Mouse (Mus musculus) urinary bladder, postnatal 14 days (tissue): ENCODE measurements at regions not wholly inside any gene's neighbourhood (a gene's known extent, or its start where the extent isn't known, plus 50 kb on each side); places are given as distances from the start of the nearest gene placed in this dataset.
"Not testable (repeated sequence)": the region's sequence is repeated elsewhere in the genome, so short reads cannot be mapped to it uniquely, and the experiment has no call there.

Source experiments
- DNase-seq: peaks from one replicate; pipeline ENCODE4 v3.0.0; 2021; ENCODE audit warnings: low spot score

DNA sequence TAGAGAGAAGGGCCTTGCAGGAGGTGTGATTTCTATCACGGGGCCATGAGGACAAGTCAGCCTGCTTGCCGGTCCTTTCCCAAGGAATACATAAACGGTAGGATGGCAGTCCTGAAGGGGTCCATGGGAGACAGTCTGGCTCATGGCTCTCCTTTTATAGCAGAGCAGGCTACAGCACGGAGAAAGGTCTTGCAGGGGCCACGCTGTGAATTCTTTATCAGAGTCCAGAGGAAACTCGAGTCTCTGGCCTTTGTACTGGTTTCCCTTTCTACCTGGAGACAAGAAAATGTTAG is 1984.0 kb downstream of the 4930444P10Rik start:
- DNase-seq, result no peak

DNA sequence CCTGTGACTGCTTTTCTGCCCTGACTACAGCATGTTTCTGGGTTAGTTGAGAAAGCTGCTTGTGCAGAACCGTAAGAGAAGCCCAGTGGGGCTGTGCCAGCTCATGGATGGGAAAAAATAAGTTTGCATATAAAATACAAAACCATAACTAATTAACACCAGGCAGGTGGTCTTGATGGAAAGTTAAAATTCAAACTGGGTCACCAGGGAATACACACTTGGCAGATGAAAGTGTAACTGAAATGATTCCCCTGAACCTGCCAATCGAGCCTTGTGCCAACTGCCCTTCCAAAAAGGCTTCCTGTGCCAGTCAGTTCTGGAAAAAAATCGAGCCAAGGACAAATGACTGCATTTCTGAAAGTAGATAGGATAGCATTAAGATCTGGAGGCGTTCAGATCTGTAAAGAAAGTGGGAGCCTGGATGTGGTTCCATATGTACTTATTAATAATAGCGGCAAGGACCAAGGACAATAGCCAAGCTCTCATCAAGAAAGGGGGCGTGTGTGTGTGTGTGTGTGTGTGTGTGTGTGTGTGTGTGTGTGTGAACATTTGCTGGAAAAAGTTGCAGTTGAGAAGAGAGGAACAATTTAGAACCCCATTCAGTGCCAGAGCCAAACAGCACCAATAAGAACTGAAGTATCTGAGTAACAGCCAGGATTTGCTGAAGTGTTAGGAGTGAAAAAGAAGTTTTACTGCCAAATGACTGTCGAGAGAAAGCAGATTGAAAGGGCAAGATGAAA is 1984.5 kb downstream of the 4930444P10Rik start:
- DNase-seq, result no peak

DNA sequence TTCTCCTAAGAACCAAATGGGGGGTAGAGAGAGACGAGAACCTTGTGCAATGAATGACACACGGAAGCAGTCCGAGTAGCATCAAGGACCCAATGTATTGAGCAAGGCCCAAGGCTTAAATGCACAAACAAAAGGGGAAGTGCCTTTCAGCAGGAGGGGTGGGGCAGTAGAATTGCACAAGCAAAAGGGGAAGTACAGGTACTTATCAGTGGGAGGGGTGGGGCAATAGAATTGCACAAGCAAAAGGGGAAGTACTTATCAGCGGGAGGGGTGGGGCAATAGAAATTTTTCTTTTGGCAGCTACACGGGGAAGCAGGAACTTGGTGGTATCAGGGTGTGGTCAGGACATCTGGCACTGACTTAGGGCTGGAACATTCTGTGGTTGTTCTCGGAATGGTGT is 1987.6 kb downstream of the 4930444P10Rik start:
- not testable (repeated sequence) for DNase-seq

DNA sequence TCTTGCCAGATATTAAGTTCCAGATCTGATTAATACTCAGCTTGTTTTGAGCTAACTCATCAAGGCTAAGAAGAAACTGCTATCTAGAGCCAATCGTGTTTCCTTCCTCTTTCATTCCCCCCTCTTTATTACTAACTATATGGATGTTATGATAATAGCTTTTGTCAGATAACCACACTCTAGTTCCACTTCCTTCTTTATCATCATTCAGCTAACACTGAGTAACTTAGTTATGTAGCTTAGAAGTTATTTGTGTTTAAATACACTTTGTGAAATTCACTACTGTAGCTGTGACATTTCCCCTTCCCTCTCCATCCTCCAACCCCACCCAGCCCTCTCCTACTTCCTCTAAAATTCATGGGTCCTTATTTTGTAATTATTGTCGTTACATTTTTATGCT is 1988.6 kb downstream of the 4930444P10Rik start:
- DNase-seq, result no peak

DNA sequence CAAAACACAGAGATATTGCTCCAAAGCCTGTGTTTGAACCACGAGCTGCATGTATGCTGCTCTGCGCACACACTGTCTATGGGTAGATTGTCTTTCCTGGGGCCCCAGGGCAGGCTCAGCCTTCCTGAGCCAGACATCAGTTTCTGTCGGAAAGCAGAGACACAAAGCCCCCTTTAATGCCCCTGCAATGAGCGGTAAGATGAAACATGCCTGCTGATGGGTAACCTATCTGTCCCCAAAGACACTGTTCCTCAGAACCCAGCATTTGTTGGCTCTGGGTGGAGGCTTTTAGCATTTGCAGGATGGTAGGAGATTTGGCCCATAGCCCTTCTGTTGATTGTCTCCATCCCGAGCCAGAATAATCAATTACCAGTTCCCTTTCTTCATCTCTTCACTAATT is 1994.1 kb downstream of the 4930444P10Rik start:
- no peak for DNase-seq

DNA sequence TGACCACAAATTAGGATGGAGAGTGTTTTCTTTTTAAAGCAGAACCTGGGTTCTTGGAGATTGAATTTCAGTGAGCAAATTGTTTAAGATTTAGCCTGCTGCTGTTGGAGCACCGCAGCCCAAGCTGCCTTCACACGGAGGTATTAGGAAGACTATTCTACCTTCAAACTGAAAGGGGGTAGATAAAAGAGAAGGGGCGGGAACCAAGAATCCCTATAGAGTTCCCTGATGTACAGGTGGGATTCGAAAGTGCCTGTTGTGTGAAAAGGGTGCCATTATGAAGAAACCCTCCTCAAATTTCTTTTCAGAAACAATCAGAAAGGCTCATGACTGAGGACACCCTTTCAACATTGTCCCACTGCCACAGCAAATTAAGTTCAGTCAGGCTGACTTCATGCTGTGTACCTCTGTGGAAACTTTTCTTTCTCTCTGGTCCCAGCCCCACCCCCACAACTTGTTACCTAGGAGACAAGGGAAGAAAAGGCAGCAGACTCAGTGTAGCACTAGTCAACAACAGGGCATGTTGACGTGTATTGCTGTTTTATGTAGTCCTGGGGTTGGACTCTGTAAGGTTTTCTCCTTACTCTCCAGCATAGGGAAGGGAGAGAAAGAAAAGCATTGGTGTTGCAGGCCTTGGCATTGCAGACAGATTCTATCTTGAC is 1995.4 kb downstream of the 4930444P10Rik start:
- no peak for DNase-seq

DNA sequence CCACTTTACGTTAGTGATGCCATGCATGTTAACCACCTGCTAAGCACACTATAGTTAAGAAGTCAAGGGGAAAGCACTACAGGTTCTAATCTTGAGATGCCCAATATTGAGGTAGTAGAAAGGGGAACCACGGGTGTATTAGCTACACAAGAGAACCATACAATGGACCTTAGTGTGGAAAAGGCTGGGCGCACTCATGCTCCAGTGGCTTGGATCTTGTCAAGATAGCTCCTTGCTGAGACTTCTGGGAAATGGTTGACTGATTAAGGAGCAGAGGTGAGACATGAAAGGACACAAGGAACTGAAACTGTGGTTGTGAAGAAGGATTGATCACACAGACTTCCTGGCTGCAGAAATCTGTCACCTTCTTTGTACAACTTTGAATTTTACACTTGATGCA is 2028.3 kb downstream of the 4930444P10Rik start:
- no peak for DNase-seq

DNA sequence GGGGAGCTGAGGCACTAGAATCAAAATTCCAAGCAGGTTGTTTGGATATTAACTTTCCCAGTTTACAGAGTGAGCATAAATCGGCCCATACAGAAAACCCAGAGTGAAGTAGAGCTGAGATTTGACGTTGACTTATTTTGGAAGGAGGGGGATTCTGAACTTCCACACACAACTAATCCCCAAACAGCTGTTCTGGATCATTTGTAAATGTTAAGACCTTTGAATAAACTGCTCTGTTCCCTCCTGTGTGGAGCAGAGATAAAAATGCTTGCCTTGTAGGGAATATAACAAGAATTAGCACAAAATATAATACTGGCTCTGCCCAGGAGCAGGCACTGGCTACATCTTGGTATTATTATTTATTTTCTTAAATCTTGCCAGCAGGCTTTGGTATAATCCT is 2057.0 kb downstream of the 4930444P10Rik start:
- no peak for DNase-seq

DNA sequence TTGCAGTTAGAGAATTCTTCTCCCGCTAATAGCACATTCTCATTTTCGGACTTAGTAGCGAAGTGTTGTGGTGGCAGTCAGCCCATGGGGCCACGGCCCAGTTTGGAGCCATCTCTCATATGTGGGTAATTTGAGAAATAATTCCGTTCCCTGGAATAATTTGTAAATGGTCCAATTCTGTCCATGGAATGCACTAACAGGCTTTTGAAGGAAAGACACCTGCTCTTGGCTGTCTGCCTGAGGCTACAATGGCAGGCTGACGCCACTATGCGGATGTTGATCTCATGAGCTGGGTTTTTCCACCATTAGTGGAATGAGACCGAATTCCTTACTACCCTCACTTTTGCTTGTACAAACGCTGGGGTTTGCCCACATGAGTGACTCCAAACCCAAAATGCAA is 2081.6 kb downstream of the 4930444P10Rik start:
- no peak for DNase-seq

DNA sequence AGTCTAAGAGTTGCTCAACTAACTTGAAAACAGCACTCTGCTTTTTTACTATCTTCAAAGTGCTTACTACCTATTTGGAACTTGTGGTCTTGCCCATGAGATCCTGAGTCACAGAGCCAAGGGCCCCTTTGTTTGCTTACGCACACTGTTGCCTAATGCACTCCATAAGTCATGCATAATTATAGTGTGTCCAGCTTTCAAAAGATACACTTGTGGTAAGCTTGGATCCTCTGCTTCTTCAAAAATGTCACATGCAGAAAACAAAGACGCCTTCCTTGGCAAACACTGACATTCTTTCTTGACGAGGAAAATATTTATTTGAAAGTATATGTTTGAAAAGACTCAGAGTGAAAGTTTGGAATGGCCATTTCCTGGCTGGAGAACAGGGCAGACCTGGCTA is 2082.3 kb downstream of the 4930444P10Rik start:
- DNase-seq, result no peak

DNA sequence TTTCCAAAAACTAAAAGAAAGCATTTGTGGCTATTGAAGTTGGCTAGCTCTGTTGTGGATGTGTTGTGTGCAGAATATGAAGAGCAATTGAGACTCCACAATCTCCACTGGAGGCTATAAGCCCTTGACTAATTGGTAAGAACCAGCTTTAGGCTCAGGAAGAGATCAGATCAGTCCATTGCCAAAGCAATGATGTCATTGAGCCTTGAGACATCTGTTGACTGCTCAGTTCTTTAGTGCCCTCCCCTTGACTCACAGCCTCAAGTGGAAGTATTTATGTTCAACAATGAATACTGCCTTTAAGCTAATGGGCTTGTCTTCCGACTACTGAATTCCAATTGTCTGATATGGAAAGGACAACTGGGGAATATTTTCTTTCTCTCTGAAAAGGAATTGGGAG is 2090.6 kb downstream of the 4930444P10Rik start:
- no peak for DNase-seq

DNA sequence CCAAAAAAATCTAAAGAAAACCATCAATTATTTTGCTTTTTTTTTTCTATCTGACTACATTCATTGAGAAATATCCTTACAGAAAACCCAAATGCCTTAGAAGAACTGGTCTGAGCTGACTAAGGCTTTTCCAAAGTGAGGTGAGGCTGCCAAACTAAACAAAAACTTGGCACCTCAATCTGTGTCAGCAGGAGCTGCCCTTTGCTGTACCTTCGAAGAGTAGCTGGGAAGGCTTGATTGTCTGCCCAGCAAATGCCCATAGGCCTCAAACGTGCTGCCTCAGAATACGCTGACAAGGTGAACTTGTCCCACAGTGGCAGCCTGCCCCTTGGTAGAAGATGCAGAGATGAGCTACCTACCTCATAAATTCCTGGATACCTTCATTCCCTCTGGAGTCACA is 2091.7 kb downstream of the 4930444P10Rik start:
- peak; percentile 3 for DNase-seq

DNA sequence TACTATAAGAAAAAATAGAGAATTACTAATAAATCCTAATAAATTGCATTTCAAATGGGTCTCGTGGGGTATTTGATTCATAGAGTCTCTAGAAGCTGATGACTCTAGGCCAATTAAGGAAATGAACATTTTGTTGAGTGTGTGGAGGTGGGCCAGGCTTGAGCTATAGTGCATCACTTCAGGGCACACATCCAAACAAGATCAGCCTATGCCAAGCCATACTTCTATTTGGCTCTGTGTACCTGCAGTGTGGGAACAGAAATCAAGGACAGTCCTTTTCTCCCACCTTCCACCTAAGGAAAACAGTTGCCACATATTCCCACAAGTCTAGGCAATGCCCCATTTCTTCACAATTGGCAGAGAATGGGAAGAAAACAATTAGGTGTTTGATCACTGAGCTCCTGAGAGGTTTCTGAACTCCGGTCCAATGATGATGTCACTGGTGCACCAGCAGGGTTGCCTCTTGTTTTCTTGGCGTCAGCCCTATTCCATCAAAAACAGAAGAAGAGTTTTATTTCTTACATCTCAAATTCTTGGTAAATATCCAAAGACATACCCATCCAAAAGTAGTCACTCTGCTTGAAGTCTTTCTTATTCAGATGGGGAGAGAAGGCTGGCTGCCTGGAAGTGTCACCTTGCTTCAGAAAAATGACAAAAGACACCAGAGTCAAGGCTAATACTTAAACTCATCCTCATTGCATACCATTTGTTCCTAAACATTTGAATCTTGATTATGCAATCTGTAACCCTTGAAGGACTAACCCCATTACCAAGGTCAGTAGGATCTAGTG is 2092.3 kb downstream of the 4930444P10Rik start:
- DNase-seq, result no peak

DNA sequence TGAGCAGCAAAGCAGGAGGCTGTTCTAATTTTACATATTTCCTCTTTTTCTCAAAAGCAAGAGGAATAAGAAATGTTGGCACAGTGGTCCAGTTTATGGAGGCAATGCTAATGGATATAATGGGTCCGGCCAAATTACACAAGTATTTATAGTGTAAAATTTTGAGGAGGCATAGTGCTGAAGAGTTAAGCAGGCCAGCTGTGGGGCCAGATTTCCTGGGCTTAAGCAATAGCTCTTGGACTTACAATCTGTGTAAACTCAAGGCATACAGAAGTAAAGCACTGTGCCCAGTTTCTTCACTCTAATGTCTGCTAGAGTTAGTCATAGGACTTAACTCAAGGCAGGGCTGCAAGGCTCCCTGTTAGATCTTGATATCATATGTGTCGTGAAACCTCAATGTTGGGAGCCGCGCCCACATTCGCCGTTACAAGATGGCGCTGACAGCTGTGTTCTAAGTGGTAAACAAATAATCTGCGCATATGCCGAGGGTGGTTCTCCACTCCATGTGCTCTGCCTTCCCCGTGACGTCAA is 2094.9 kb downstream of the 4930444P10Rik start:
- no peak for DNase-seq

DNA sequence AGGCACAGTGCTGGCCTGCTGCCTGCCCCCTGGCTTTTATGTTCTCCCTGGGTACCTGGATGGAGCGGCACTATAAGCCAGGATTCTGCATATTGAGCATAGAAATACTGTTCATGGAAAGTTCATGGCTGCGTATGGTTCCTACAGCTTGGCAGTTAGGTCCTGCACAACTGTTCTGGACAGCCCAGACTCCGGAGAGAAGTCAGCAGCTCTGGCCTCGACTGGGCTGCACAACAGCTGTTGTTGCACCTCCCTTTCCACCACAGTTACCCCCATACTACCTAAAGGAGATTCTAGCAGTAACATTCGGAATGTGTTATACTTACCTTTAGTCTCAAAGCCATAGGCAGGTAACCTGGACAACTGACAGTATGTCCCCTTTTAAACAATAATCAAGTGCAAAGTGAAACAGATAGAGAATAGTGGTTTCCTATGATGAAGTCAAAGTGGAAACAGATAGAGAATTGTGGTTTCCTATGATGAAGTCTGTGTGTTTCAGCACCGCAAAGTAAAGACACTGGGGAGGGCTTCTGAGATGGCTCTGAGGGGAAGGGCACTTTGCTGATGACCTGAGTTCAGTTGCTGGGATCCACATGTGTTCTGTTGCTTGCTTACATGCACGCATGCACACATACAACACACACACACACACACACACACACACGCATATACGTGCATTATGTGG is 2099.2 kb downstream of the 4930444P10Rik start:
- no peak for DNase-seq

DNA sequence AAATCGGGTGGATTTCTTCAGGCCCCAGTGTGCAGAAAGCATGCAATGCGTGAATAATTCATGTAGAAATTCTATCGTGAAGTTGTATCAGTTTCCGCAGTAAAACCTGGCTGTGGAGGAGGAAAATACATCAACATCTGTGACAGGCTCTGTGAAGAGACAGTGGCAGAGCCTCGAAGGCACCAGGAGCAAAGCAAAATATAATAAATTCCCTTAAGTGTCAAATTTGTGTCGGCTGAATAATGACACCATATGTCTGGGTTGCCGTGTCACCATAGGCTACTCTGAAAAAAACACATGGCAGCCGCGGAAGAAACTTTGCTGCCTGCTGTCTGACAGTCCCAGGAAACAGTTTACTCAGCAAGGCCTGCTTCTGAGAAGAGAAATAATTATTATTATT is 2100.1 kb downstream of the 4930444P10Rik start:
- no peak for DNase-seq

DNA sequence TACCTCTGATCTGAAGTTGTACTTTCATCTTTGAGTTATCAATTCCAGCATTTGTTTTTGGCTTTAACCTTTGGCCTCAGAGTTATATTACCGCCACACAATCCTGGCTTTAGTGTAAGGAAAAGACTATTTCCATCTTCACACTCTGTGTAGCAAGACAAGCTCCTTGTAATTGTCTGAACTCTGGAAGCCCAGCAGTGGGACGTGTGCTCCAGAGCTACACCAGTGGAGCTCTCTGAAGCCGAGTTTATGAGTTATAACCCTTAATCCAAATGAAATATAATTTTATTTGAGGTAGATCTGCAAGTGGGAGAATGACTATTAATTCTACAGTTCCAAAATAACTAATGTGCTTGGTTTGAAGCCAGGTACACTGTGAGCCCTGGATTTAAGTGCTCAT is 2103.8 kb downstream of the 4930444P10Rik start:
- DNase-seq, result no peak

DNA sequence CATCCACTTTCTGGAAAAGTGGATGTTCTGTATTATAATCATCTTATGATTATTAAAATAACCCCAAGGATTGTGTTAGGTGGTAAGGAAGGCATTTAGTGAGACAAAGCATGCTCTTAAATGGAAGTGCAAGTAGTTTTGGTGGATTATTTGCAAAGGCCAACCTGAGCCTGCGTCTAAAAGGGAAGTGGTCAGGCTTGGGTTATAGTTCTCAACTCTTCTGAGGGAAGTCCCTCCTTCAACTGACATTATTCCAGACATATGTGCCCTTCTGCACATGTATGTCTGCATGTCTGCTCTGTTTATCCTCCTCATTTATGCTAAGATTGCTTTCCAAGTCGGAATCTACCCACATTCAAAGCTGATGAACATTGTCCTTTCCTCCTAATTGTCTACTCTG is 2108.3 kb downstream of the 4930444P10Rik start:
- no peak for DNase-seq

DNA sequence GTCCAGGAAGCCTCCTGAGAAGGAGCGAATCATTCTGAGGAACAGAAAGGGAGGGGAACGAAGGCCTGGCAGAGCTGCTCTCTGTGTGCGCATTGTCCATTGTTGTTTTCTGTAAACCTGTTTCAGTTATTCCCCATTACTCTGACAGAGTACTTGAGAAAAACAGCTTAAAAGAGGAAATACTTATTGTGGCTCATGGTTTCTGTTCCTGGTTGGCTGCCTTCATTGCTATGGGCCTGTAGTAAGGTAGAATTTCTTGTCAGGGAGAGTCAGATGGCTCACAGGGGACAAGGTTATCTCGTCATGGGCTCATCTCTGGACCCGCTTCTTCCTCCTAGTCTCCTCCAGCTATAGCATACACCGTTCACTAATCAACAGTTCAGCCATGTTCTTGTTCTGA is 2112.9 kb downstream of the 4930444P10Rik start:
- no peak for DNase-seq

DNA sequence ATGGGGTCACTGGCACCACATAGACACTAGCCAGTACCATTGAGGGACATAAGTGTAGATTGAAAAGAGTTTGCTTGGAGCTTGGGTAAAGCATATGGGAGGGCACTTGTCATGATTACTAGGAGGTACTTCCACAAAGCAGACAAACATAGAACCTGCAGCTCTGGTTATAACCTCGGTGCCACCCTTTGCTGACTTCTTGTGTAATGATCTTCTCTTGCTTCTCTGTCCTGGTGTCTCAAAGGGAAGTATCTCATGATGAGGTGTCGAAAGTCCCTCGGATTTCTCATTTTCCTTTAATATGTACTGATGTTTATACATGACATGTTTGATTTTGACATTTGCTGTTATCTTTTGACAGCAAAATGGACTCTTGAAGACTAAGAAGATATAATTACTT is 2114.5 kb downstream of the 4930444P10Rik start:
- no peak for DNase-seq

DNA sequence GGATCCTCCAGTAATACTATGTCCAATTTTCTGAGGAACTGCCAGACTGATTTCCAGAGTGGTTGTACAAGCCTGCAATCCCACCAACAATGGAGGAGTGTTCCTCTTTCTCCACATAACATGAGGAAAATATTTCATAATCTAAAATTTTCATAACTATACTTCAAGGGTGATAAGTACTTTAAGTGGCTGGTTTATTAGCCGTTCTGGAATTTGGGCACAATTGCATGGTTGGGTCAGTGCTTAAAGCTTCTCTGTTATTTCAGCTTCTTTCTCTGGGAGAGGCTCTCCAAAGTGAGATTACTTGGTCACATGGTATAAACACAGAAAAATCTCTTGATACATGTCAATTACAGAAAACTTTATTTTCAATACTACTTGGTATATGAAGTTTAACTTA is 2115.9 kb downstream of the 4930444P10Rik start:
- DNase-seq, result no peak

DNA sequence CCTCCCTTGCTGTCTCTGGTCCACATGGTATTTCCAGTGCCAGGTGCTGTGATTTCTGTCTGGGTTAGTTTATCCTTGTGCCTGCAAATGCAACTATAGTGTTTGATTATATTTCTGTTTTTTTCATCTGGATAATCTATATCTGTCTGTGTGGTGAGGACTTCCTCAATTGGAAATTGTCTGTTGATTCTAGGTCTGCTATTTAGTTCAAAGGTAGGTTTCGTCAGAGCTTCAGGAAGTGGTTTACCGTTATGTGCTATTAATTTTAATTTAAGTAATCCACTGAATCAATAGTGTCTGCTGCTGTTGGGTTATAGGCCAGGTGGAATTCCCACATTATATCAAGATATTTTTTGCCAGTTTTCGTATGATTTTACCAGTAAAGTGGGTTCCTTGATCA is 2143.9 kb downstream of the 4930444P10Rik start:
- no peak for DNase-seq
